Mouse (Mus musculus) thymus, adult 2 months (tissue): ENCODE measurements at regions not wholly inside any gene's neighbourhood (a gene's known extent, or its start where the extent isn't known, plus 50 kb on each side); places are given as distances from the start of the nearest gene placed in this dataset.

ENCODE experiments used
- DNase-seq: peaks from one replicate; pipeline ENCODE4 v3.0.0; 2021
- H3K27ac ChIP-seq: fragments of 200-500 bp; 2 replicates; pipeline ENCODE4 v1.5.1; 2012; ENCODE audit warnings: low read length, control low read depth; ENCODE audit not compliant: control insufficient read depth, insufficient read depth
- H3K27me3 ChIP-seq: fragments of 200-500 bp; 2 replicates; pipeline ENCODE4 v1.6.1; 2012; ENCODE audit warnings: mild to moderate bottlenecking, low read length, moderate library complexity, mixed read lengths; ENCODE audit not compliant: control insufficient read depth, insufficient read depth
- H3K36me3 ChIP-seq: fragments of 200-500 bp; 2 replicates; pipeline ENCODE4 v1.6.1; 2012; ENCODE audit warnings: mild to moderate bottlenecking, low read length, moderate library complexity; ENCODE audit not compliant: control insufficient read depth, insufficient read depth
- H3K4me1 ChIP-seq: fragments of 200-500 bp; replicated peaks from 2 replicates; pipeline ENCODE4 v1.6.1; 2012; ENCODE audit warnings: low read length; ENCODE audit not compliant: control insufficient read depth, insufficient read depth
- H3K4me3 ChIP-seq: fragments of 200-500 bp; 2 replicates; pipeline ENCODE4 v1.5.1; 2012; ENCODE audit warnings: mild to moderate bottlenecking, low read length, control low read depth, moderate library complexity; ENCODE audit not compliant: control insufficient read depth, insufficient read depth
- CTCF ChIP-seq: fragments of 200-500 bp; IDR thresholded peaks from 2 replicates; pipeline ENCODE4 v1.5.1; 2012; ENCODE audit warnings: mild to moderate bottlenecking, control low read depth, low read length, moderate library complexity, borderline replicate concordance; ENCODE audit not compliant: control insufficient read depth, poor library complexity, insufficient read depth; ENCODE audit errors: extremely low read depth
- POLR2A ChIP-seq: fragments of 200-500 bp; IDR thresholded peaks from 2 replicates; pipeline ENCODE4 v1.6.1; 2012; ENCODE audit warnings: mild to moderate bottlenecking, low read length, control low read depth, moderate library complexity; ENCODE audit not compliant: control insufficient read depth, poor library complexity, insufficient read depth; ENCODE audit errors: extremely low read depth
- WGBS: fragments of 180-500 bp; shearing (Covaris S2); methylation state at CpG from one replicate; pipeline ENCODE4 v1.1.7; 2018; 5-methylcytosine and 5-hydroxymethylcytosine counted together

GRCm38 (mm10) chr14:58675146-58675545 is 467.5 kb downstream of the 1700129C05Rik start:
- H3K27ac ChIP-seq = no peak overlapping the region
- no peaks in the 10 kb centered on the region for H3K36me3 ChIP-seq
- no peaks in the 10 kb centered on the region for H3K27me3 ChIP-seq
- no peaks in the 10 kb centered on the region for H3K4me1 ChIP-seq
- no peak overlapping the region for H3K4me3 ChIP-seq
- 98% methylated on average over 3 of the region's 3 CpGs for WGBS
- TF ChIP-seq POLR2A (no peak), CTCF (no peak)
- no peak for DNase-seq

GRCm38 (mm10) chr14:58663946-58664345 is 478.7 kb downstream of the 1700129C05Rik start:
- Histone ChIP-seq H3K36me3 (no peaks in the 10 kb centered on the region), H3K4me3 (no peak overlapping the region), H3K27me3 (no peaks in the 10 kb centered on the region), H3K4me1 (no peaks in the 10 kb centered on the region), H3K27ac (no peak overlapping the region)
- 55% methylated on average over 1 of the region's 1 CpGs for WGBS
- no peak for DNase-seq
- TF ChIP-seq POLR2A (no peak), CTCF (no peak)

GRCm38 (mm10) chr14:58662601-58663000 is 480.1 kb downstream of the 1700129C05Rik start:
- DNase-seq = no peak
- Histone ChIP-seq H3K4me3 (no peak overlapping the region), H3K27ac (no peak overlapping the region), H3K27me3 (no peaks in the 10 kb centered on the region), H3K4me1 (no peaks in the 10 kb centered on the region), H3K36me3 (no peaks in the 10 kb centered on the region)
- 83% methylated on average over 5 of the region's 5 CpGs for WGBS
- no peak for TF ChIP-seq CTCF
- TF ChIP-seq POLR2A = no peak

GRCm38 (mm10) chr14:58661416-58661815 is 481.3 kb downstream of the 1700129C05Rik start:
- DNase-seq = no peak
- WGBS = 87% methylated on average over 3 of the region's 3 CpGs
- no peaks in the 10 kb centered on the region for H3K36me3 ChIP-seq

GRCm38 (mm10) chr14:58657263-58657662 is 485.4 kb downstream of the 1700129C05Rik start:
- WGBS = 78% methylated on average over 2 of the region's 2 CpGs
- Histone ChIP-seq H3K4me3 (no peak overlapping the region), H3K27me3 (no peaks in the 10 kb centered on the region), H3K4me1 (no peaks in the 10 kb centered on the region), H3K36me3 (no peaks in the 10 kb centered on the region), H3K27ac (no peak overlapping the region)
- no peak for TF ChIP-seq POLR2A
- TF ChIP-seq CTCF = no peak
- no peak for DNase-seq

More at GRCm38 (mm10) chr14:58661416-58661815, 481.3 kb downstream of the 1700129C05Rik start:
- Histone ChIP-seq H3K4me3 (no peak overlapping the region), H3K27ac (no peak overlapping the region), H3K4me1 (no peaks in the 10 kb centered on the region), H3K27me3 (no peaks in the 10 kb centered on the region)
- TF ChIP-seq POLR2A (no peak), CTCF (no peak)

GRCm38 (mm10) chr14:58656935-58657238 is 485.8 kb downstream of the 1700129C05Rik start:
- WGBS = 83% methylated on average over 1 of the region's 1 CpGs

GRCm38 (mm10) chr14:58656212-58656934 is 486.3 kb downstream of the 1700129C05Rik start:
- Histone ChIP-seq H3K27me3 (no peaks in the 10 kb centered on the region), H3K36me3 (no peaks in the 10 kb centered on the region), H3K4me1 (no peaks in the 10 kb centered on the region), H3K4me3 (no peak overlapping the region), H3K27ac (no peak overlapping the region)
- 74% methylated on average over 4 of the region's 4 CpGs for WGBS
- DNase-seq = no peak
- TF ChIP-seq CTCF = no peak
- no peak for TF ChIP-seq POLR2A

More at GRCm38 (mm10) chr14:58656935-58657238, 485.8 kb downstream of the 1700129C05Rik start:
- Histone ChIP-seq H3K4me3 (no peak overlapping the region), H3K27ac (no peak overlapping the region), H3K27me3 (no peaks in the 10 kb centered on the region), H3K36me3 (no peaks in the 10 kb centered on the region), H3K4me1 (no peaks in the 10 kb centered on the region)
- TF ChIP-seq POLR2A (no peak), CTCF (no peak)
- no peak for DNase-seq
